Mouse (Mus musculus) testis, postnatal 14 days (tissue): ENCODE data around the gene Cd47.

Experiments
- DNase-seq: peaks from one replicate; pipeline ENCODE4 v3.0.0; 2021; ENCODE audit warnings: low spot score

Gene Cd47

DNA sequence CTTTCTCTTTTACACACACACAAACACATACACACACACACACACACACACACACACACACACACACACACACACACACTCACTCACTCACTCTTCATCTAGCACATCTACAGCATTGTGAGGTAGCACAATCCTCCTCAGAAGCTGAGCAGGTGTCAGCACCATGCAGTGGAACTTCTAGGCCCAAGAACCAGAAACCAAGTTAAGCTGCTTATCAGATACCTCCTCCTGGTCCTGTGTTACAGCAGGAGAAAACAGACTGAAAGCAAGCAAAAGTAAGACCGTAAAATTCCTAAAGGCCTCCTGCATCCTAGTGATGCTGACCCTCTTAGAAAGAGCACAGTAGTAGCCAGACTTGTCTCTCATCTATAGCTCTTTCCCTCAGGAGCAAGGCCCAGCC is 67.9 kb downstream of the Cd47 start:
- DNase-seq = no peak

DNA sequence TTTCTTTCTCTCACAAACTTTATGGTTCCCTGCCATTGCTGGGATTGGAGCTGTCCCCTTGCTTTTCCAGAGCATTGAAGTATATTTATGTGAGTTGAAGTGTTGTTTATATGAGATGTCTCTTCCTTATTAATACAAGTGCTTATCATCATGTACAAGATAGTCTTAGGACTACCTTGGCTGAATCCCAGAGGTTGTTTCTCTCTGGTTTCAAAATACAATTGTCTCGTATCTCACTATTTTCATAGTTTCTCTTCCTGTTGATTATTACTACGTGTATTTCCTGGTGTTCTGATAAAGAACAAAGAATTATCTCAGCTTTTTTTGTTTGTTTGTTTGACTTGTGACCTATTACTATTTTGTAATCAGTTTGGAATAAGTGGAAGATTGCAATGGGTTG is 73.6 kb downstream of the Cd47 start:
- DNase-seq = no peak

GRCm38 (mm10) chr16:49874546-49874945 is 74.2 kb downstream of the Cd47 start:
- DNase-seq = no peak

- no peak for DNase-seq
Observed at GRCm38 (mm10) chr16:49876291-49877030, 76.1 kb downstream of the Cd47 start.

- DNase-seq = no peak
Observed at GRCm38 (mm10) chr16:49877243-49877642, 76.9 kb downstream of the Cd47 start.

GRCm38 (mm10) chr16:49878051-49878450 is 77.7 kb downstream of the Cd47 start:
- DNase-seq = no peak

DNA sequence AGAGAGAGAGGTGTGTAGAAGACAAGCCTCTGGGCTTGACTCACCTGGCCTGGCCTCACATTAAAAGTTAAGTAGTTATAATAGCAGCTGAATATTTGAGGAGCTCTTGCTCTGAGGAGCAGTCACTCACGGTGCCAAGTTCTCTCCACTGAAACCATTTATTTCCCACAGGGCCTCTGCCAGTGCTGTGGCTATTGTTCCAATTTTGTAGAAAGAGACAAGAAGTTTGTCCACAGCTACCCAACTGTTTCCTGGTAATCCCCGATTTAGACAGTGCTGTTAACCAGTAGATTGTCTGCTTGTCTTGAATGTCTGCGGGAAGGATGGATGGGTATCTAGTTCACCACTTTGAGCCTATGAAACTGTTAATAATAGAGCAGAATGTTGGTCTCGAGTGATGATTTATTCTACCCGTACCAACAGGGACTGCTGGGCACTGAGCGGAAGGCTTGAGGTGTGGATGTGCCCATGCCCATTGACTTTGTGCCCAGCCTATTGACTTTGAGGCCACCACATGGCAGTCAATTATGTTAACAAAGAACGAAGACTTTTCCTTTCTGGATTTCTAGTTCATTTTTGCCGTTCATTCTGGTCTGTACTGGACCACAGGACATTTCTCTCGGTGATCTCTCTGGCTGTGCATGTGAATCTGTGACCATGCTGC is 86.2 kb downstream of the Cd47 start:
- DNase-seq = no peak

DNA sequence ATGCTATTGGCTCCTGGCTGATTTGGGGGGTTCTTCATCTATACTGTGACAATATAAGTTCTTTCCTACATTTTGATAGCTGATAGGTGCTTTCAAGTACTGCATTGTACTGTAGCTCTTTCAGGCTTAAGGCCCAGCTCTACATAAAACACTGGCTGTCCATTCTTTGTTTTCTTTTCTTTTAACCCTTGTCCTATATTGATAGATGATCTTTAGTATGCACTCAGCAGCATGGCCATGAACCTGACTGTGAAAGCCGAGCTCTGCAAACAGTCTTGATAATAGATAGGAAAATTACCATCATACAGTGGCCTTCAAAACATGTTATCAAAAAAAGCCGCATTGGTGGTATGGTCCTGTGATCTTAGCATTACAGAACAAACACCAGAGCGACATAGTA is 87.0 kb downstream of the Cd47 start:
- no peak for DNase-seq

DNA sequence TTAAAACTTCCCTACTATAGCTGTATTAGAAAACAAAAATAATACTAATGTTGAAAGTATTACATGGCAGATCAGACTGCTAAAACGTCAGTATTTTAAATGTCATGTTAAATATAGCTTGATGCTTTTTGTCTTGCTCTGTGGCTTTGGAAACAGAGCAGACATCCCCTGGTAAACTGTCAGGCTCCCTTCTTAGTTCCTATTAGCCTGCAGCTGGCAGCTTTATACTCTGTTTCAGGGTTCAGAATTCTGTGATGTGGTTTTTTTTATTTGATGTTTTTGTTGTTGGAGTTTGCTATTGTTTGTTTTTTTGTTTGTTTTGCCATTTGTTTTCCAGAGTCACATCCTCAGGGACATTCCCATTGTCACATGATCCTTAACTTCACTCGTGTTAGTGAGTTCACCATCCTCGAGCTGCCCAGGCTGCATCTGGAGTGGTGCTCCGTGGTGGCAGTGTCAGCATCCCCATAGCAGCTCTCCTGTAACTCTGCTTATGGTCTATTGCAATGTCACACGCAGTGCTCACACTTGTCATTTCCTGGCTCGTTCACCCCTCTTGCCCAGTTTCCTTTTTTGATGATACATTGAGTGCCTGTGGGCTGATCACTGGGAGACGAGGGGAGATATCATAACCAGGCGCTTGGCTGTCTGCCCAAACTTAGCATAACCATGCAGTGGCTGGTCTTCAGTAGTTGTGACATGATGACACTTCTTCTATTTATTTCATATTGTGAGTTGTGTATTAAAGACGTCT is 87.7 kb downstream of the Cd47 start:
- DNase-seq = no peak

GRCm38 (mm10) chr16:49889031-49889655 is 88.8 kb downstream of the Cd47 start:
- no peak for DNase-seq

GRCm38 (mm10) chr16:49892252-49892651 is 91.9 kb downstream of the Cd47 start:
- DNase-seq = no peak

GRCm38 (mm10) chr16:49892945-49893344 is 92.6 kb downstream of the Cd47 start:
- no peak for DNase-seq

- no peak for DNase-seq
Observed at GRCm38 (mm10) chr16:49894624-49895023, 94.3 kb downstream of the Cd47 start.

- no peak for DNase-seq
Observed at GRCm38 (mm10) chr16:49896132-49896531, 95.8 kb downstream of the Cd47 start.

- DNase-seq = no peak
Observed at GRCm38 (mm10) chr16:49901395-49901794, 101.1 kb downstream of the Cd47 start.

DNA sequence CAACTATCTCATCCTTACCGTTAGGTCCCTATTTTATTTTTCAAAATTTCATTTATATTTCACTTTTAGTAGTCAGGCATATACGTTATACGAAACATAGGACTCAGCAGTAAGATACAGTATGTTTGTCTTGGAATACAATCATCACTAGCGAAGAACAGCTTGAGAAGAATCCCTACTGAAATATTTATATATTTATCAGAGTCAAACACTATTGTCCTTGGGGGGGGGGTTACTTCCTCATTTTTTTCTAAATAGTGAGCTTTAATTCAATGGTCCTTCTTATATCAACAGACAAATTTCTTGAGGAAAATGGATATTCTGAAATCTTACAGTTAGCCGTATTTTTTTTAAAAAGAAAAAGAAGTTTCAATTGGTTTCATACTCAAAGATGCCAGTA is 101.8 kb downstream of the Cd47 start:
- DNase-seq = no peak

- no peak for DNase-seq
Observed at GRCm38 (mm10) chr16:49904248-49904930, 104.1 kb downstream of the Cd47 start.

DNA sequence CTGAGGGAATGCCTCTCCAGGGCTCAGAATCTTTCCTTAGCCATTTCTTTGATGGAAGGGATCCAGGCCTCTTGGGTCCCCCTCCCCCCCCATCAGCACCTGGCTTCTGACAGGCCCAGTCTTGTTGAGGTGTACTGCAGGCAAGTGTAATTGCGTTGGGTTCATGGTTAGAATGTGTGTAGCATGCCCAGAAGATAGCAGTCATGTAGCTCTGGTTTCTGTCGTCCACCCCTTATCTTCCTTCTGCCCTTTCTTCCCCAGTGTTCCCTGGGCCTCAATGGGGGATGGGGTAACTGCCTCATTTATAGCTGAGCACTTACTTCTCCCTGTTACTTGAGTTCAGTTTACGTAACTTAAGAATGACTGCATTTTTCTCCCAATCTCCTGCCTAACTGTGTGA is 104.7 kb downstream of the Cd47 start:
- DNase-seq = no peak

DNA sequence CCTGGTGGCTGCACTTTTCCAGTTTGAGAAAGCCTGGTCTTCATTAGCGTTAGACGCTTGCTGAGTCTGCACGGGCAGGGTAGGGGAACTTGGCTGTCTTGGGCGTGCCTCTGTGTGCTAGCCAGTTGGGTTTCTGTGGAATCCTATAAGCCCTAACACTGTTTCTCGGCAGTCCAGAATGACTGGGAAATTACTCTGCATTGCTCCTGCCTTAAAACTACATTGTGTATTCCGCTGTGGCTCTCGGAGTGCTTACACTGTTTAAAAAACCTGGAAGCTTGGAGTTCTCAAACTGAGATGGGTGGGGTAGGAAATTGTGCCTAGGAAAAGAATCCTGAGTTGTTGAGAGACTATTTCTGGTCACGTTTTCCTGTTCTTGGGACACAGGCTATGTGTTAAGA is 105.3 kb downstream of the Cd47 start:
- no peak for DNase-seq

DNA sequence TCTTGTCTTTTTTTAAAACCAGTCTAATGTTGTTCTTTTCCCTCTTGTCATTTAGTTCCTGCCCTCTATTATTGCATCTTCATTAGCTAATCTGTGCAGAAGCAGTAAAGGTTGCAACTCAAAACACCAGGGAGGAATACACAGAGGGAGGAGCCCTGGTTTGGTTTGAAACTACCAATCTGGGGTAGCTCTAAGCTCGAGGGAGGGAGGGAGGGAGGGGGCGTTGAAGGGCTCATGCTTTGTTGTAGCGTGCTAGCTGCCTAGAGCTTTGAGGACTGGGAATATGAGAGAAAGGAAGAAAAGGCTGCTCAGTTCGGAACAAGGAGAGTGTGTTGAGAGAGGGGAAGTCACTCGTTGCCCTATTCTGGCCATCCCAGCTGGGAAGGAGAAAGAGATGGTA is 105.7 kb downstream of the Cd47 start:
- no peak for DNase-seq

- no peak for DNase-seq
Observed at GRCm38 (mm10) chr16:49906940-49907339, 106.6 kb downstream of the Cd47 start.

DNA sequence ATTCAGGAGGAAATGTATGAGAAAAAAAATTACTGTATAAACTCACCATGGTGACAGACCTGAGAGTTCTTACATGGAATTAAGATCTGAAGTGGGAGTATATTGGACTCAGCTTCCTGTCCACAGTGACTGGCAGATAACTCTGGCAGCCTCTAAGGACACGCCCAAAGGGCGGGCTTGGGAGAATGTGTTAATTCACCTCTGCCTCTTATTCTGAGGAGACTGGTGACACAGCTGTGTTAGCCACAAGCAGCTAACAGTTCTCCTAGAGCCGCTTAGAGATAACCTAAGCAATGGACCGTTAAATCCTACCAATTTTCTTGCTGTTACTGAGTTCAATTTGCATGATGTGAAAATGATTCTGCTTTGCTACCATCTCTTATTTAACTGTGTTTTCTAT is 107.0 kb downstream of the Cd47 start:
- DNase-seq = no peak
